Mouse (Mus musculus): Measurements from ENCODE around the gene Spire2.

The Spire2 gene

GRCm38 (mm10) chr8:123334467-123334866, 2.0 kb downstream of the Spire2 start:
- DNase-seq (ENCODE audit: low read depth, low spot score) = no peak

GRCm38 (mm10) chr8:123337475-123337874, 5.0 kb downstream of the Spire2 start:
- no peak for DNase-seq (ENCODE audit: low read depth, low spot score)

GRCm38 (mm10) chr8:123340071-123340470, 7.6 kb downstream of the Spire2 start:
- no peak for DNase-seq (ENCODE audit: low read depth, low spot score)

GRCm38 (mm10) chr8:123341040-123342015, 8.8 kb downstream of the Spire2 start:
- no peak for DNase-seq (ENCODE audit: low read depth, low spot score)

GRCm38 (mm10) chr8:123342253-123342652, 9.7 kb downstream of the Spire2 start:
- no peak for DNase-seq (ENCODE audit: low read depth, low spot score)

- DNase-seq (ENCODE audit: low read depth, low spot score) = no peak
Observed at GRCm38 (mm10) chr8:123342911-123343310, 10.4 kb downstream of the Spire2 start.

- no peak for DNase-seq (ENCODE audit: low read depth, low spot score)
Observed at GRCm38 (mm10) chr8:123343422-123343821, 10.9 kb downstream of the Spire2 start.

- no peak for DNase-seq (ENCODE audit: low read depth, low spot score)
Observed at GRCm38 (mm10) chr8:123345135-123345534, 12.6 kb downstream of the Spire2 start.

- DNase-seq (ENCODE audit: low read depth, low spot score) = no peak
Observed at GRCm38 (mm10) chr8:123345856-123346255, 13.3 kb downstream of the Spire2 start.

GRCm38 (mm10) chr8:123347293-123347692, 14.8 kb downstream of the Spire2 start:
- DNase-seq (ENCODE audit: low read depth, low spot score) = no peak

- DNase-seq (ENCODE audit: low read depth, low spot score) = peak; percentile 37
Observed at GRCm38 (mm10) chr8:123348237-123348843, 15.8 kb downstream of the Spire2 start.

GRCm38 (mm10) chr8:123349073-123349472, 16.6 kb downstream of the Spire2 start:
- no peak for DNase-seq (ENCODE audit: low read depth, low spot score)

- DNase-seq (ENCODE audit: low read depth, low spot score) = no peak
Observed at GRCm38 (mm10) chr8:123352118-123352517, 19.6 kb downstream of the Spire2 start.

GRCm38 (mm10) chr8:123352786-123353185, 20.3 kb downstream of the Spire2 start:
- DNase-seq (ENCODE audit: low read depth, low spot score) = no peak

- DNase-seq (ENCODE audit: low read depth, low spot score) = no peak
Observed at GRCm38 (mm10) chr8:123353216-123353615, 20.7 kb downstream of the Spire2 start.

GRCm38 (mm10) chr8:123361082-123361739, 28.7 kb downstream of the Spire2 start:
- DNase-seq (ENCODE audit: low read depth, low spot score) = peak; percentile 54

GRCm38 (mm10) chr8:123373403-123374238, 41.1 kb downstream of the Spire2 start, which contains the start of gene Tcf25:
Tcf25 (plus strand) TSS chr8:123373753.
- DNase-seq (ENCODE audit: low read depth, low spot score) = peak; percentile 93

GRCm38 (mm10) chr8:123374239-123374578, 41.7 kb downstream of the Spire2 start:
- peak; percentile 54 for DNase-seq (ENCODE audit: low read depth, low spot score)

GRCm38 (mm10) chr8:123375701-123376100, 43.2 kb downstream of the Spire2 start:
- no peak for DNase-seq (ENCODE audit: low read depth, low spot score)

- DNase-seq (ENCODE audit: low read depth, low spot score) = no peak
Observed at GRCm38 (mm10) chr8:123376106-123376505, 43.6 kb downstream of the Spire2 start.

GRCm38 (mm10) chr8:123381711-123382110, 49.2 kb downstream of the Spire2 start:
- no peak for DNase-seq (ENCODE audit: low read depth, low spot score)

Data from brain, embryonic 18.5 days (tissue).